Mouse (Mus musculus) induced T-regulatory cell, adult 2 months (primary cell): ENCODE results near the gene Gm20388.

Experiments
- DNase-seq: peaks from one replicate; pipeline ENCODE4 v3.0.0-alpha.2; 2012; ENCODE audit warnings: low read depth

Gm20388 gene

DNA sequence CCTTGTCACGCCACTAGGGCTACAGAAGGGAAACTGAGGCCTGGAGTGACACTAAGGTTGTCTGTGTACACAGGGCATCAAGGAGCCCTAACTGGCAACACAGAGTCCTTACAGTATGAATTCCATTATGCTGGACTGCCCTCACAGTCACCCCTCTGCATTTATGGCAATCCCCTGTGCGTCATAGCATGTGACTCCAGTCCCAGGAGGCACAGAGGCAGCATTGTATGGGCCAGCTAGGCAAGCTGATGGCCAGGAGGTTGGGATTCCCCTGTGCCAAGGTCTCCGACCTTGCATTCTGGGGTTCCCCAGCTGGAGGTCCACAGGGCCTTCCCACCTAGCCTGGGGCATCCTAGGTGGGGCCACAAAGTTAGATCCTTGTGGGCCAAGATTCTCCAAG is 2300.9 kb downstream of the Gm20388 start:
- no peak for DNase-seq

DNA sequence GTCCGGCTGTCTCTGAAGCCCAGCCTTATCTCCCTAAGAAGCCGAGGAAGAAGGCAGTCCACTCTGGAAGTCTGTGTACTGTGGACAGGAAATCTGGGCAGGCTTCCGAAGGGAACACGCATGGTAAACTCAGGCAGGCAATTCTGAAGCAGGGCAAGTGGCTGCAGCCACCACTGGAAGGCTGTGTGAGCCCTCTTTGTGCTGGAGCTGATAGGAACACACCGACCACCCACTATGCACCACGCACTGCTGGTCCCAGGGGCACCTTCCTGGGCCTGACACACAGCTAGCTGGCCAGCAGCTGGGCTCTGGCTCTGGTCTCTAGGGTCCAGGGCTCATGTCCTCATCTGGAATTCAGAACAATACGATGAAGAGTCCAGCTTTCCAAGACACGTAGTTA is 2305.0 kb downstream of the Gm20388 start:
- no peak for DNase-seq

- DNase-seq, result no peak
These were observed 2305.8 kb downstream of the Gm20388 start for GRCm38 (mm10) chr8:122216433-122216832.

- no peak for DNase-seq
These were observed 2307.0 kb downstream of the Gm20388 start for GRCm38 (mm10) chr8:122217456-122218177.

GRCm38 (mm10) chr8:122223976-122224649 is 2313.5 kb downstream of the Gm20388 start:
- DNase-seq, result no peak

GRCm38 (mm10) chr8:122224650-122225022 is 2314.0 kb downstream of the Gm20388 start:
- no peak for DNase-seq

DNA sequence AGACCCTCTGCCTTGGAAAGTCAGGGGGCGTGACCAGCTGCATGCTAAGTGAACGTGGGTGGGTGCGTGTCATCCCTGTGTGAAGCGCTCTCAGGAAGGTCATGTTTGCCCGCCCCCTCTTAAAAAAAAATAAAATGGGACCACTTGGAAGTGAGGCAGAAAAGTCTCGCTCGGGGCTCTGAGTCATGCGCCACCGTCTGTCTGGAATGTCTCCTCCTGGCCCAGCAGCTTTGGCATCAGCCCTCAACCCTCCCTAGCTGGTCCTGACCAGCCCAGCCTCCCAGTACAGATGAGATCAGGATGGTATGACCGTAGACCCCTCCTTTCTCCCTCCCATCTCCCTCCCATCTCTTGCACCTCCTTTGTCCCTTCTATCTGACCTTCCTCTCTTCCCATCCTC is 2314.8 kb downstream of the Gm20388 start:
- no peak for DNase-seq

GRCm38 (mm10) chr8:122227345-122227744 is 2316.7 kb downstream of the Gm20388 start:
- DNase-seq, result no peak

- no peak for DNase-seq
These were observed 2318.3 kb downstream of the Gm20388 start for GRCm38 (mm10) chr8:122228792-122229575.

DNA sequence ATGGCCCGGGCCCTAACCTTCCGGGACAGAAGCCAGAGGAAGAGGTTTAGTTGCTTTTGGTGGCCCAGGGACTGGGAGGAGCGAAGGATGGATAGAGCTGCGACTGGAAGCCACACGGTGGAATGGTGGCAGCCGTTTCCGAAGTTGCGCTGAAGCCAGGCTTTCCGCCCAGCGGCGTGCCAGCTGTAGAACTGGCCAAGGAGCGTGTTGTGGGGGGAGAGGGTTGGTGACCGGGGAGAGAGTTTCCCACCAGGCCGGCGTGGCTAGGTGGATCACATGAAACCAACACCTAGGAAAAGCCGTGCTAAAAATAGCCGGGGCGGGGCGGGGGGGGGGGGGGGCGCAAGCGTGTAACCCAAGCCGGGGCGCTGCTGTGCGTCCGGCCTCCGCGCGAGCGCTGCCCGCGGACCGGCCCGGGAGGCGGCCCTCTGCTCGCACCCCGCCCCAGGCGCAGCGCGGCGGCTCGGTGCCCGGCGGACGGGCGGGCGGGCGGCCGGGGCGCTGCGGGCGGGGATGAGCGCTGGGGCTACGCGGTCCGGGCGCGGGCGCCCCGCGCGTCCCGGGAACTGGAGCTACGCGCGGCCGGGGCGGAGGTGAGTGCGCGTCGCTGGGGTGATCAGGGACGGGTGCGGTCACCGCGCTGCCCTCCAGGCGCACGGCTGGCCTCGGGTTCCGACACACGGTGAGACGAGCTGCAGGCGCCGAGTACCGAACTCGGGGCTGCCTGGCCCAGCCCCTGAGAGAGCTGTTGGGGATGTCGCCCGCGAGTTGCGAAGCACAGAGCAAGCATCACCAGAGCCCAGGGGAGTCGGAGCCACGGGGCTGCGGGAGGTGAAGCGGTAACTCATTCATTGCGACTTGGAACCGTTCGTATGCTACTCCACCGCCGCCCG is 2319.4 kb downstream of the Gm20388 start:
- no peak for DNase-seq

- DNase-seq, result peak; percentile 56
These were observed 2320.2 kb downstream of the Gm20388 start for GRCm38 (mm10) chr8:122230712-122231337.

GRCm38 (mm10) chr8:122234055-122234454 is 2323.4 kb downstream of the Gm20388 start:
- no peak for DNase-seq

GRCm38 (mm10) chr8:122236521-122236920 is 2325.9 kb downstream of the Gm20388 start:
- DNase-seq, result no peak

- no peak for DNase-seq
These were observed 2327.6 kb downstream of the Gm20388 start for GRCm38 (mm10) chr8:122238225-122238624.

GRCm38 (mm10) chr8:122238731-122239130 is 2328.1 kb downstream of the Gm20388 start:
- DNase-seq, result no peak

GRCm38 (mm10) chr8:122240241-122241026 is 2329.8 kb downstream of the Gm20388 start:
- DNase-seq, result no peak

- no peak for DNase-seq
These were observed 2332.7 kb downstream of the Gm20388 start for GRCm38 (mm10) chr8:122243310-122243709.

DNA sequence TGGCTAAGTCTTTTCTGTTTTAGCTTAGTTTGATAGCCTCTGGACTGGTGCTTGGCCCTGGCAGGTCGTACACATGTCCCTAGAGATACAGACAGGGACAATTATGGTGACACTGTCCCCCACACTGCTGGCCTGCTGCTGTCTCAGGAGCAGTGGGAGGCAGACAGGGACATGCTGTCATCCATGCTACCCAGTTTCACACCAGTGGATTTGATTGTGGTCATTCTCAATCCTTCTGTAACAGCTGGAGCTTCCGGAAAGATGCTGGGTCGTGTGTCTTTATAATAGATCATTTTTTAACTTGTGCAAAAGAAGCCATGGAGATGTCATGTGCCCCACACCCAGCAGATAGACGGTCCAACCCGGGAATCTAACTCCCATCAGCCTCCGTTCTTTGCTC is 2334.5 kb downstream of the Gm20388 start:
- no peak for DNase-seq

DNA sequence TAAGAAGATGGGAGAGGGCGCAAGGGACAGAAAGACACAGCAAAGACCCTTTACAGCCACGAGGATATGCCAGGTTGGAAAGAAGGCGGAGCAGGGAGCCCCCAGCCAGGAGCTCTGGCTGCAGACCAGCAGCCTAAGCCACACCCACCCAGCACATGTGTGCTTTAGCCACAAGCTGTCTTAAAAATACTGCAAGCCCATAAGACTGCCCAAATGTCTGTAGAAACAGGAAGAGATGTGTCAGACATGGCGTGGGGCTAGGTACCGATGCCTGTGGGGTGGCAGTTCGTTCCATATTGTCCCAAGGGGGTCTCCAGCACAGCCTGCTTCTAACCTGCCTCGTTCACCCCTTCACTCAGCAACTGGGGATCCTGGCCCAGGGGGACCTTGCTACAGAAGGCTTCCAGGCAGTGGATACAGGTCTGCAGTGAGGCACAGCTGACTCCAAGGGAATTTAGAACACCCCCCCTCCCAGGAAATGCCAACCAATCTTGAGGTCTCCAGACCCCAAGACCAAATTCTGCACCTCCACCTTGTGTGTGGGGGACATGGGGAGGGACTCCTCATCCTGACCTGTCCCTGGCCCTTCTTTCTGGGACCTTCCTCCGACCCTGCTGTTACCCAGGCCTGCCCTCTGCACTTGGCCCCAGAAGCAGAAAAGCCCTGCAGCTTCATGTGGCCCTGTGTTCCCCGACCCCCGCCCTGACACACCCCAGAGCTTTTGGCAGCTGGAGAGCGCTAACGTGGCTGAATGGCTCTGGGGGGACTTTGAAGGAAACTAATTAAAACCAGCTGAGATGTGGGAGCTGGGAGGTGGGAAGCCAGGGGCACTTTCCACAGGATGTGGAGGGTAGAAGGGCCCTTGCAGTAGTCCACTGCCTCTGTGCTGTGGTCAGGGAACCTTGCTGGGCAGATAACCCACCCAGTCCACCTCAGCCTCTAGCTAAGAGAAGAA is 2335.9 kb downstream of the Gm20388 start:
- no peak for DNase-seq
